Mouse (Mus musculus) kidney, embryonic 16.5 days (tissue): Measurements from ENCODE around the gene Nos1. TPM values are rescaled to one million over a fixed set of nuclear protein-coding genes. Genes with fewer than 3 reads are reported as not detected.

Source experiments
- ATAC-seq: fragments of 200-750 bp; cut with Nextera tagmentation; 2 replicates; pipeline ENCODE4 v1.8.0; 2017; ENCODE audit warnings: moderate TSS enrichment; ENCODE audit not compliant: low FRiP score, low TSS enrichment
- H3K27ac ChIP-seq: fragments of 300-500 bp; sonication (generic); 2 replicates; pipeline ENCODE4 v1.5.1; 2014; ENCODE audit warnings: low read length
- H3K27me3 ChIP-seq: fragments of 300-500 bp; sonication (generic); 2 replicates; pipeline ENCODE4 v1.6.1; 2014; ENCODE audit warnings: low read length, control low read depth, mixed read lengths; ENCODE audit not compliant: insufficient read depth
- H3K36me3 ChIP-seq: fragments of 300-500 bp; sonication (generic); 2 replicates; pipeline ENCODE4 v1.6.1; 2014; ENCODE audit warnings: low read length, control low read depth, mixed read lengths; ENCODE audit not compliant: insufficient read depth
- H3K4me1 ChIP-seq: fragments of 300-500 bp; sonication (generic); 2 replicates; pipeline ENCODE4 v1.6.1; 2014; ENCODE audit warnings: low read length, control low read depth, mixed read lengths; ENCODE audit not compliant: insufficient read depth
- H3K4me2 ChIP-seq: fragments of 300-500 bp; sonication (generic); replicated peaks from 2 replicates; pipeline ENCODE4 v1.6.1; 2014; ENCODE audit warnings: low read depth, low read length
- H3K4me3 ChIP-seq: fragments of 300-500 bp; sonication (generic); 2 replicates; pipeline ENCODE4 v1.5.1; 2014; ENCODE audit warnings: mild to moderate bottlenecking, low read length
- H3K9ac ChIP-seq: fragments of 300-500 bp; sonication (generic); replicated peaks from 2 replicates; pipeline ENCODE4 v1.6.1; 2014; ENCODE audit warnings: low read length
- H3K9me3 ChIP-seq: fragments of 300-500 bp; sonication (generic); 2 replicates; pipeline ENCODE4 v1.6.1; 2016; ENCODE audit warnings: low read length, control low read depth
- WGBS: fragments of 180-500 bp; shearing (Covaris S2); extraction: QIAGEN DNeasy Blood & Tissue Kit; methylation state at CpG from one replicate; pipeline ENCODE4 v1.1.7; 2014; 5-methylcytosine and 5-hydroxymethylcytosine counted together
- polyA plus RNA-seq: library from polyadenylated mRNA; unstranded; fragments of >200 nt; fragmentation: Nextera tagmentation; extraction: Ambion mirVana; gene quantifications from 2 replicates; pipeline ENCODE4 v1.2.1, GENCODE M21; 2015

The Nos1 gene
- polyA plus RNA-seq, 1 experiment from 2014 or later: 1.1 TPM

- Histone ChIP-seq H3K9ac (no peak overlapping the region), H3K27ac (no peak overlapping the region), H3K4me3 (no peak overlapping the region), H3K27me3 (no peaks in the 10 kb centered on the region), H3K36me3 (no peaks in the 10 kb centered on the region), H3K9me3 (0 out of 2 replicates have a peak, but pooled peaks cover 3% of the 10 kb centered on the region), H3K4me2 (no peak overlapping the region), H3K4me1 (peaks cover 9% of the 10 kb centered on the region)
- no peak for ATAC-seq
- WGBS: 72% methylated on average over 10 of the region's 11 CpGs
Observed at GRCm38 (mm10) chr5:117825336-117825735, 44.5 kb downstream of the Nos1 start.

GRCm38 (mm10) chr5:117827366-117827765 lies 46.5 kb downstream of the Nos1 start:
- Histone ChIP-seq H3K9me3 (0 out of 2 replicates have a peak, but pooled peaks cover 3% of the 10 kb centered on the region), H3K36me3 (no peaks in the 10 kb centered on the region), H3K27me3 (no peaks in the 10 kb centered on the region), H3K27ac (no peak overlapping the region), H3K4me3 (no peak overlapping the region), H3K4me1 (no peaks in the 10 kb centered on the region), H3K4me2 (no peak overlapping the region), H3K9ac (no peak overlapping the region)
- ATAC-seq: no peak
- WGBS: 43% methylated on average over 6 of the region's 6 CpGs

- no peak overlapping the region for H3K9ac ChIP-seq
- H3K9me3 ChIP-seq: peaks cover 12% of the 10 kb centered on the region; the same call in 1 of the 2 replicates
- H3K27me3 ChIP-seq: peaks cover 45% of the 10 kb centered on the region
- WGBS: 4% methylated on average over 5 of the region's 5 CpGs
- ATAC-seq: no peak
- H3K4me2 ChIP-seq: no peak overlapping the region
- H3K36me3 ChIP-seq: no peaks in the 10 kb centered on the region
- no peak overlapping the region for H3K27ac ChIP-seq
- H3K4me3 ChIP-seq: no peak overlapping the region
- peaks cover 10% of the 10 kb centered on the region; the same call in 1 of the 2 replicates for H3K4me1 ChIP-seq
Observed at GRCm38 (mm10) chr5:117836930-117837329, 56.1 kb downstream of the Nos1 start.

GRCm38 (mm10) chr5:117837731-117838130 lies 56.9 kb downstream of the Nos1 start:
- Histone ChIP-seq H3K9me3 (peaks cover 12% of the 10 kb centered on the region; the same call in 1 of the 2 replicates), H3K4me2 (no peak overlapping the region), H3K4me1 (peaks cover 15% of the 10 kb centered on the region; the same call in 1 of the 2 replicates), H3K9ac (no peak overlapping the region), H3K36me3 (no peaks in the 10 kb centered on the region), H3K27ac (no peak overlapping the region), H3K4me3 (no peak overlapping the region), H3K27me3 (peaks cover 53% of the 10 kb centered on the region)
- ATAC-seq: no peak
- WGBS: 21% methylated on average over 9 of the region's 9 CpGs

GRCm38 (mm10) chr5:117839501-117839900 lies 58.7 kb downstream of the Nos1 start:
- H3K27me3 ChIP-seq: peaks cover 71% of the 10 kb centered on the region
- H3K27ac ChIP-seq: no peak overlapping the region
- no peak for ATAC-seq
- no peak overlapping the region for H3K4me2 ChIP-seq
- H3K9me3 ChIP-seq: peaks cover 3% of the 10 kb centered on the region; the same call in 1 of the 2 replicates
- H3K36me3 ChIP-seq: no peaks in the 10 kb centered on the region
- peaks cover 15% of the 10 kb centered on the region; the same call in 1 of the 2 replicates for H3K4me1 ChIP-seq
- H3K4me3 ChIP-seq: no peak overlapping the region
- no peak overlapping the region for H3K9ac ChIP-seq
- 73% methylated on average over 7 of the region's 7 CpGs for WGBS

GRCm38 (mm10) chr5:117840203-117840602 lies 59.4 kb downstream of the Nos1 start:
- H3K36me3 ChIP-seq: no peaks in the 10 kb centered on the region
- H3K4me1 ChIP-seq: peaks cover 15% of the 10 kb centered on the region; the same call in 1 of the 2 replicates
- H3K27ac ChIP-seq: no peak overlapping the region
- no peak for ATAC-seq
- H3K4me3 ChIP-seq: no peak overlapping the region
- no peaks in the 10 kb centered on the region for H3K9me3 ChIP-seq
- H3K4me2 ChIP-seq: no peak overlapping the region
- WGBS: 38% methylated on average over 9 of the region's 9 CpGs
- H3K9ac ChIP-seq: no peak overlapping the region
- H3K27me3 ChIP-seq: peaks cover 78% of the 10 kb centered on the region

GRCm38 (mm10) chr5:117840988-117841387 lies 60.2 kb downstream of the Nos1 start:
- no peak overlapping the region for H3K4me2 ChIP-seq
- H3K9ac ChIP-seq: no peak overlapping the region
- no peak for ATAC-seq
- H3K27ac ChIP-seq: no peak overlapping the region
- H3K27me3 ChIP-seq: peaks cover 81% of the 10 kb centered on the region
- no peaks in the 10 kb centered on the region for H3K36me3 ChIP-seq
- 24% methylated on average over 5 of the region's 5 CpGs for WGBS
- H3K4me1 ChIP-seq: peaks cover 15% of the 10 kb centered on the region; the same call in 1 of the 2 replicates
- no peaks in the 10 kb centered on the region for H3K9me3 ChIP-seq
- H3K4me3 ChIP-seq: no peak overlapping the region

GRCm38 (mm10) chr5:117841651-117842347 lies 61.0 kb downstream of the Nos1 start:
- peaks cover 81% of the 10 kb centered on the region for H3K27me3 ChIP-seq
- H3K27ac ChIP-seq: no peak overlapping the region
- H3K4me1 ChIP-seq: peaks cover 15% of the 10 kb centered on the region; the same call in 1 of the 2 replicates
- WGBS: under 1% methylated on average over 44 of the region's 44 CpGs
- ATAC-seq: 0 out of 2 replicates have a peak, but pooled peaks have one; percentile 40
- H3K4me2 ChIP-seq: peak overlapping the region; percentile 41
- no peak overlapping the region for H3K9ac ChIP-seq
- no peaks in the 10 kb centered on the region for H3K9me3 ChIP-seq
- no peaks in the 10 kb centered on the region for H3K36me3 ChIP-seq
- peak overlapping the region; percentile 21 for H3K4me3 ChIP-seq

- Histone ChIP-seq H3K27me3 (peaks cover 78% of the 10 kb centered on the region), H3K4me2 (peak overlapping the region; percentile 41; the same call in 1 of the 2 replicates), H3K4me3 (no peak overlapping the region; the same call in 1 of the 2 replicates), H3K4me1 (0 out of 2 replicates have a peak, but pooled peaks cover 12% of the 10 kb centered on the region), H3K27ac (no peak overlapping the region), H3K9me3 (no peaks in the 10 kb centered on the region), H3K36me3 (no peaks in the 10 kb centered on the region), H3K9ac (no peak overlapping the region)
- WGBS: 2% methylated on average over 14 of the region's 14 CpGs
- no peak for ATAC-seq
Observed at GRCm38 (mm10) chr5:117842699-117843098, 61.9 kb downstream of the Nos1 start.

GRCm38 (mm10) chr5:117844611-117845010 lies 63.8 kb downstream of the Nos1 start:
- ATAC-seq: no peak
- no peak overlapping the region for H3K4me2 ChIP-seq
- 16% methylated on average over 1 of the region's 1 CpGs for WGBS
- H3K27ac ChIP-seq: no peak overlapping the region
- H3K9ac ChIP-seq: no peak overlapping the region
- H3K27me3 ChIP-seq: peaks cover 59% of the 10 kb centered on the region
- H3K4me3 ChIP-seq: no peak overlapping the region
- H3K4me1 ChIP-seq: 0 out of 2 replicates have a peak, but pooled peaks cover 12% of the 10 kb centered on the region
- no peaks in the 10 kb centered on the region for H3K9me3 ChIP-seq
- no peaks in the 10 kb centered on the region for H3K36me3 ChIP-seq
